In genomic region chr6:113406683-113407082, GRCm38 (mm10) we compare ENCODE assay signal across 13 mouse cellular contexts. TPM values are rescaled to one million over a fixed set of nuclear protein-coding genes. Genes with fewer than 3 reads are reported as not detected.
DNase-seq lines count a peak whose midpoint lies in the region; ATAC-seq and TF ChIP-seq lines count a peak whose summit lies in the region.
"Had no signal": no experiment of that assay in that cellular context is flagged by ENCODE, and none has a peak within 500 bp of the region (broad histone marks: within the 10 kb centered on the region; RNA-seq: fewer than 3 reads in every experiment).

No protein-coding gene starts in this region.

- intact Hi-C loops in left cerebral cortex, adult 2 months (cut with DNase I), result no loop called here
- intact Hi-C loops in left cerebral cortex, postnatal 4 days (cut with DNase I), result no loop called here

- no peaks in the 10 kb centered on the region for H3K4me1 ChIP-seq in liver, embryonic 14.5 days (replicated peaks; ENCODE audit: control insufficient read depth in 2 of 2, insufficient read depth in 2 of 2, low read length in 1 of 2)
- H3K4me1 ChIP-seq in hindbrain, embryonic 12.5 days, result no peaks in the 10 kb centered on the region

- H3K9ac ChIP-seq in liver, embryonic 14.5 days (replicated peaks), result no peak overlapping the region
- H3K9ac ChIP-seq in hindbrain, embryonic 12.5 days, result no peak overlapping the region

- no peaks in the 10 kb centered on the region for H3K27me3 ChIP-seq in liver, embryonic 14.5 days (ENCODE audit: control insufficient read depth, insufficient read depth, low read length)
- no peaks in the 10 kb centered on the region for H3K27me3 ChIP-seq in hindbrain, embryonic 12.5 days

- no peaks in the 10 kb centered on the region for H3K9me3 ChIP-seq in liver, embryonic 14.5 days (ENCODE audit: control insufficient read depth, low read length)
- H3K9me3 ChIP-seq in hindbrain, embryonic 12.5 days (replicated peaks), result no peaks in the 10 kb centered on the region

- peak; percentile 31 for TF ChIP-seq CTCF in left cerebral cortex, adult 2 months (IDR thresholded peaks at IDR 0.05)
- TF ChIP-seq CTCF in liver, embryonic 14.5 days (IDR thresholded peaks at IDR 0.05; ENCODE audit: low read depth), result peak; percentile 73

- no peaks in the 10 kb centered on the region for H3K36me3 ChIP-seq in liver, embryonic 14.5 days (replicated peaks; ENCODE audit: control insufficient read depth, insufficient read depth, low read depth)
- peaks cover 22% of the 10 kb centered on the region for H3K36me3 ChIP-seq in hindbrain, embryonic 12.5 days

- no peak for TF ChIP-seq EP300 in liver, embryonic 14.5 days (IDR thresholded peaks at IDR 0.05; ENCODE audit: low read depth)

- no peak for ATAC-seq in liver, embryonic 14.5 days (ENCODE audit: insufficient read depth)
- no peak for ATAC-seq in hindbrain, embryonic 12.5 days (ENCODE audit: low FRiP score)

- no peak overlapping the region for H3K4me3 ChIP-seq in left cerebral cortex, adult 2 months
- H3K4me3 ChIP-seq in liver, embryonic 14.5 days (ENCODE audit: insufficient read depth in 1 of 2, low read depth in 2 of 2, low read length in 2 of 2), result no peak overlapping the region
- H3K4me3 ChIP-seq in hindbrain, embryonic 12.5 days, result no peak overlapping the region

- 65% methylated on average over 9 of the region's 9 CpGs for WGBS in liver, embryonic 14.5 days (ENCODE audit: insufficient replicate concordance)
- WGBS in hindbrain, embryonic 12.5 days, result 76% methylated on average over 9 of the region's 9 CpGs

- H3K27ac ChIP-seq in left cerebral cortex, adult 2 months, result no peak overlapping the region
- no peak overlapping the region for H3K27ac ChIP-seq in liver, embryonic 14.5 days
- no peak overlapping the region for H3K27ac ChIP-seq in hindbrain, embryonic 12.5 days
- H3K27ac ChIP-seq: macrophage had no signal

- DNase-seq in embryo, embryonic 11 days, result peak; percentile 14
- DNase-seq in embryo, embryonic 10.5 days (ENCODE audit: low spot score), result no peak
- DNase-seq in left cerebral cortex, adult 2 months (ENCODE audit: extremely low spot score in 1 of 2, low spot score in 2 of 2), result no peak
- DNase-seq in left cerebral cortex, postnatal 4 days, result no peak
- peak; percentile 80 for DNase-seq in ES-CJ7 (ENCODE audit: low read depth, low spot score)
- no peak for DNase-seq in liver, embryonic 14.5 days (ENCODE audit: low read depth in 3 of 3, low spot score in 3 of 3)
- no peak for DNase-seq in gastrocnemius, postnatal 10 days
- DNase-seq: adrenal gland, postnatal 25 days; spleen, adult 18-20 months had no signal

- H3K4me2 ChIP-seq in liver, embryonic 14.5 days (ENCODE audit: low read depth), result no peak overlapping the region
- no peak overlapping the region for H3K4me2 ChIP-seq in hindbrain, embryonic 12.5 days (replicated peaks)

RNA-seq across cellular contexts. Expression of gene Rpusd3, which starts 12.5 kb away (rescaled TPM):
- total RNA-seq in left cerebral cortex, adult 2 months (2021), result 10 to 100 TPM; 18.1 to 18.6 TPM
- total RNA-seq in left cerebral cortex, postnatal 4 days (2021), result 10 to 100 TPM; 14.4 to 15.2 TPM
- 8.1 and 12.8 TPM in 2 replicates for polyA plus RNA-seq in liver, embryonic 14.5 days (2012; rRNA removed)
- 8.6 and 11.0 TPM in 2 replicates for polyA plus RNA-seq in liver, embryonic 14.5 days (2014; fragmentation: Nextera tagmentation; extraction: Ambion mirVana)
- total RNA-seq in gastrocnemius, postnatal 10 days (2021), result 10 to 100 TPM; 10.0 to 11.3 TPM
- 22.0 and 26.1 TPM in 2 replicates for polyA plus RNA-seq in hindbrain, embryonic 12.5 days (2016; fragmentation: Nextera tagmentation; extraction: Ambion mirVana)

RNA-seq across cellular contexts. Expression of gene Ttll3, which starts 17.6 kb away (rescaled TPM):
- total RNA-seq in left cerebral cortex, adult 2 months (2021), result 10 to 100 TPM; 12.2 to 17.8 TPM
- 10 to 100 TPM; 12.4 to 14.1 TPM for total RNA-seq in left cerebral cortex, postnatal 4 days (2021)
- polyA plus RNA-seq in liver, embryonic 14.5 days (2012; rRNA removed), result 1.6 and 2.3 TPM in 2 replicates
- 0.41 and 0.44 TPM in 2 replicates for polyA plus RNA-seq in liver, embryonic 14.5 days (2014; fragmentation: Nextera tagmentation; extraction: Ambion mirVana)
- total RNA-seq in gastrocnemius, postnatal 10 days (2021), result 1 to 10 TPM; 1.1 to 2.2 TPM
- 8.0 and 8.9 TPM in 2 replicates for polyA plus RNA-seq in hindbrain, embryonic 12.5 days (2016; fragmentation: Nextera tagmentation; extraction: Ambion mirVana)

RNA-seq across cellular contexts. Expression of gene Arpc4, which starts 28.8 kb away (rescaled TPM):
- total RNA-seq in left cerebral cortex, adult 2 months (2021), result 100 to 1,000 TPM; 251 to 255 TPM
- total RNA-seq in left cerebral cortex, postnatal 4 days (2021), result 100 to 1,000 TPM; 288 to 299 TPM
- 37.2 and 43.7 TPM in 2 replicates for polyA plus RNA-seq in liver, embryonic 14.5 days (2012; rRNA removed)
- polyA plus RNA-seq in liver, embryonic 14.5 days (2014; fragmentation: Nextera tagmentation; extraction: Ambion mirVana), result 102 and 103 TPM in 2 replicates
- total RNA-seq in gastrocnemius, postnatal 10 days (2021), result 10 to 100 TPM; 86.3 to 94.5 TPM
- 363 and 371 TPM in 2 replicates for polyA plus RNA-seq in hindbrain, embryonic 12.5 days (2016; fragmentation: Nextera tagmentation; extraction: Ambion mirVana)

RNA-seq across cellular contexts. Expression of gene Cidec, which starts 28.9 kb away (rescaled TPM):
- total RNA-seq in left cerebral cortex, adult 2 months (2021), result not detected
- not detected for total RNA-seq in left cerebral cortex, postnatal 4 days (2021)
- 0.02 TPM in 2 replicates for polyA plus RNA-seq in liver, embryonic 14.5 days (2012; rRNA removed)
- polyA plus RNA-seq in liver, embryonic 14.5 days (2014; fragmentation: Nextera tagmentation; extraction: Ambion mirVana), result 0.13 TPM in 1 of 2 replicates, not detected in the other
- total RNA-seq in gastrocnemius, postnatal 10 days (2021), result 1 to 10 TPM; 3.9 to 6.4 TPM
- polyA plus RNA-seq in hindbrain, embryonic 12.5 days (2016; fragmentation: Nextera tagmentation; extraction: Ambion mirVana), result not detected in 2 replicates
- total RNA-seq: left cerebral cortex, postnatal 36 days had no signal
- polyA plus RNA-seq: C2C12, macrophage had no signal

RNA-seq across cellular contexts. Expression of gene Tada3, which starts 29.0 kb away (rescaled TPM):
- 10 to 100 TPM; 47.0 to 49.6 TPM for total RNA-seq in left cerebral cortex, adult 2 months (2021)
- total RNA-seq in left cerebral cortex, postnatal 4 days (2021), result 10 to 100 TPM; 64.4 to 68.2 TPM
- 10.3 and 15.1 TPM in 2 replicates for polyA plus RNA-seq in liver, embryonic 14.5 days (2012; rRNA removed)
- polyA plus RNA-seq in liver, embryonic 14.5 days (2014; fragmentation: Nextera tagmentation; extraction: Ambion mirVana), result 15.6 and 18.7 TPM in 2 replicates
- total RNA-seq in gastrocnemius, postnatal 10 days (2021), result 10 to 100 TPM; 18.8 to 21.7 TPM
- 64.5 and 66.0 TPM in 2 replicates for polyA plus RNA-seq in hindbrain, embryonic 12.5 days (2016; fragmentation: Nextera tagmentation; extraction: Ambion mirVana)

Comparison
In these comparisons a context has a peak if more than half of its experiments do, and no peak if none do; other contexts are left out.
1. DNase-seq: peak in embryo, embryonic 11 days (single experiment) and ES-CJ7 (single experiment); none in embryo, embryonic 10.5 days (single experiment), left cerebral cortex, adult 2 months (0 of 2), left cerebral cortex, postnatal 4 days (single experiment), liver, embryonic 14.5 days (0 of 3) and gastrocnemius, postnatal 10 days (single experiment).
2. RNA of gene Ttll3, which starts 17.6 kb away (total RNA-seq): 12.2 to 17.8 TPM in left cerebral cortex, adult 2 months and 12.4 to 14.1 TPM in left cerebral cortex, postnatal 4 days; 1.1 to 2.2 TPM in gastrocnemius, postnatal 10 days; every median in the first group is over 4 times any median in the second.